Mouse (Mus musculus) stomach, embryonic 14.5 days (tissue): ENCODE measurements around the gene Atf5. TPM values are rescaled to one million over a fixed set of nuclear protein-coding genes. Genes with fewer than 3 reads are reported as not detected.

ENCODE experiments used
- ATAC-seq: fragments of 200-750 bp; cut with Nextera tagmentation; 2 replicates; pipeline ENCODE4 v1.8.0; 2017; ENCODE audit warnings: low read depth, moderate TSS enrichment; ENCODE audit not compliant: insufficient number of reproducible peaks, insufficient read depth, low FRiP score
- H3K27ac ChIP-seq: fragments of 300-500 bp; sonication (generic); 2 replicates; pipeline ENCODE4 v1.5.1; 2014; ENCODE audit warnings: mild to moderate bottlenecking, low read length, moderate library complexity, mixed read lengths
- H3K27me3 ChIP-seq: fragments of 300-500 bp; sonication (generic); 2 replicates; pipeline ENCODE4 v1.6.1; 2014; ENCODE audit warnings: low read length, control low read depth, mixed read lengths; ENCODE audit not compliant: control insufficient read depth, insufficient read depth
- H3K36me3 ChIP-seq: fragments of 300-500 bp; sonication (generic); 2 replicates; pipeline ENCODE4 v1.6.1; 2014; ENCODE audit warnings: mild to moderate bottlenecking, control low read depth, low read length, moderate library complexity, mixed read lengths; ENCODE audit not compliant: control insufficient read depth, insufficient read depth
- H3K4me1 ChIP-seq: fragments of 300-500 bp; sonication (generic); 2 replicates; pipeline ENCODE4 v1.6.1; 2014; ENCODE audit warnings: low read length, control low read depth, mixed read lengths; ENCODE audit not compliant: control insufficient read depth, insufficient read depth
- H3K4me2 ChIP-seq: fragments of 300-500 bp; sonication (generic); replicated peaks from 2 replicates; pipeline ENCODE4 v1.6.1; 2014; ENCODE audit warnings: low read depth, low read length, control low read depth
- H3K4me3 ChIP-seq: fragments of 300-500 bp; sonication (generic); 2 replicates; pipeline ENCODE4 v1.5.1; 2014; ENCODE audit warnings: low read depth, low read length, control low read depth
- H3K9ac ChIP-seq: fragments of 300-500 bp; sonication (generic); replicated peaks from 2 replicates; pipeline ENCODE4 v1.6.1; 2014; ENCODE audit warnings: low read depth, mild to moderate bottlenecking, control low read depth, low read length, moderate library complexity, mixed read lengths
- H3K9me3 ChIP-seq: fragments of 300-500 bp; sonication (generic); 2 replicates; pipeline ENCODE4 v1.6.1; 2016; ENCODE audit warnings: low read depth, low read length, control low read depth; ENCODE audit not compliant: control insufficient read depth
- WGBS: fragments of 180-500 bp; shearing (Covaris S2); extraction: QIAGEN DNeasy Blood & Tissue Kit; methylation state at CpG from one replicate; pipeline ENCODE4 v1.1.7; 2014; 5-methylcytosine and 5-hydroxymethylcytosine counted together
- polyA plus RNA-seq: library from polyadenylated mRNA; unstranded; fragments of >200 nt; fragmentation: Nextera tagmentation; extraction: Ambion mirVana; gene quantifications from 2 replicates; pipeline ENCODE4 v1.2.1, GENCODE M21; 2014

Atf5 gene
- polyA plus RNA-seq, 1 experiment from 2014 or later = 3.1 TPM

GRCm38 (mm10) chr7:44814423-44814822 is 2.0 kb downstream of the Atf5 start:
- Histone ChIP-seq H3K4me3 (no peak overlapping the region), H3K4me2 (no peak overlapping the region)

GRCm38 (mm10) chr7:44813985-44814384 is 2.5 kb downstream of the Atf5 start:
- H3K36me3 ChIP-seq = peaks cover 4% of the 10 kb centered on the region; the same call in 1 of the 2 replicates
- ATAC-seq = no peak
- no peaks in the 10 kb centered on the region for H3K27me3 ChIP-seq
- no peak overlapping the region for H3K9ac ChIP-seq
- H3K4me2 ChIP-seq = no peak overlapping the region
- no peak overlapping the region for H3K4me3 ChIP-seq
- H3K9me3 ChIP-seq = no peaks in the 10 kb centered on the region
- peaks cover 25% of the 10 kb centered on the region for H3K4me1 ChIP-seq
- H3K27ac ChIP-seq = no peak overlapping the region
- 88% methylated on average over 3 of the region's 3 CpGs for WGBS

More at GRCm38 (mm10) chr7:44814423-44814822, 2.0 kb downstream of the Atf5 start:
- WGBS = 88% methylated on average over 4 of the region's 4 CpGs
- Histone ChIP-seq H3K9ac (no peak overlapping the region), H3K4me1 (peaks cover 29% of the 10 kb centered on the region), H3K9me3 (no peaks in the 10 kb centered on the region), H3K27ac (no peak overlapping the region), H3K36me3 (peaks cover 4% of the 10 kb centered on the region; the same call in 1 of the 2 replicates), H3K27me3 (no peaks in the 10 kb centered on the region)
- no peak for ATAC-seq

DNA sequence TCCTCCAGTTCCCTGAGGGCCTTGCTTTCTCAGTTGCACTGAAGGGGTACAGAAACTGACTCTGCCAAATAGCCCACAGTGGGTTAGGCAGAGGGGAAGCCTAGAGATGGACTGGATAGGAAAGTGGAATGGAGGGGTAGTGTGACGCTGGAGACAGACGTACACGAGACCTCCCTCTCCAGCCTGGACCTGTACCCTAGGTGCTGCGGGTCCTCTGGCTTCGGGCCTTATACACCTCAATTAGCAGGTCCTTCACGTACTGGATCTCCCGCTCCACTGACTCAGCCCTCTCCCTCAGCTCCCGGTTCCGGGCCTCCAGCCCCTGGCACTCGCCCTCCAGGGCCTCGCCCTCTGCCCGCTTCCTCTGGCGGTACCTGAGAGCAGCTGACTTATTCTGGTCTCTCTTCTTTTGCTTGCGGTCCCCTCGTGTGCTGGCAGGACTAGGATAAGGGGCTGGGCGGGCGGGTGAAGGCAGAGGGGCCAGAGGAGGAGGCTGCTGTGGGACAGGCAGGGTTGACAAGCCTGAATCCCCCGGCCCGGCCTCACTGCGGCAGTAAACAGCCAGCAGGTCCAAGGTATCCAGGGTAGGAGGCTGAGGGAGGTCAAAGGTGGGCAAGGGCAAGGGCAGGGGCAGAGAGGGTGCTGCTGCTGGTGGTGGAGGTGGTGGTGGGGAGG is 3.7 kb downstream of the Atf5 start:
- no peak overlapping the region for H3K9ac ChIP-seq
- H3K27ac ChIP-seq = no peak overlapping the region
- peaks cover 13% of the 10 kb centered on the region for H3K4me1 ChIP-seq
- ATAC-seq = no peak
- WGBS = 88% methylated on average over 20 of the region's 20 CpGs
- H3K27me3 ChIP-seq = no peaks in the 10 kb centered on the region
- no peaks in the 10 kb centered on the region for H3K9me3 ChIP-seq
- H3K36me3 ChIP-seq = peaks cover 4% of the 10 kb centered on the region; the same call in 1 of the 2 replicates
- H3K4me3 ChIP-seq = no peak overlapping the region
- H3K4me2 ChIP-seq = no peak overlapping the region

- Histone ChIP-seq H3K4me3 (no peak overlapping the region), H3K27ac (no peak overlapping the region), H3K4me2 (no peak overlapping the region), H3K27me3 (no peaks in the 10 kb centered on the region), H3K4me1 (peaks cover 6% of the 10 kb centered on the region; the same call in 1 of the 2 replicates), H3K9ac (no peak overlapping the region), H3K36me3 (peaks cover 4% of the 10 kb centered on the region; the same call in 1 of the 2 replicates), H3K9me3 (no peaks in the 10 kb centered on the region)
- no peak for ATAC-seq
- 78% methylated on average over 7 of the region's 7 CpGs for WGBS
Measured at GRCm38 (mm10) chr7:44810819-44811557, 5.5 kb downstream of the Atf5 start.

- peaks cover 6% of the 10 kb centered on the region; the same call in 1 of the 2 replicates for H3K4me1 ChIP-seq
- peaks cover 4% of the 10 kb centered on the region; the same call in 1 of the 2 replicates for H3K36me3 ChIP-seq
- no peak overlapping the region for H3K9ac ChIP-seq
- no peaks in the 10 kb centered on the region for H3K9me3 ChIP-seq
- 83% methylated on average over 4 of the region's 4 CpGs for WGBS
- no peaks in the 10 kb centered on the region for H3K27me3 ChIP-seq
- H3K4me2 ChIP-seq = no peak overlapping the region
- no peak overlapping the region for H3K4me3 ChIP-seq
- ATAC-seq = no peak
- H3K27ac ChIP-seq = no peak overlapping the region
Measured at GRCm38 (mm10) chr7:44810365-44810764, 6.1 kb downstream of the Atf5 start.

- no peaks in the 10 kb centered on the region for H3K4me1 ChIP-seq
- H3K9me3 ChIP-seq = no peaks in the 10 kb centered on the region
- 88% methylated on average over 3 of the region's 3 CpGs for WGBS
- H3K9ac ChIP-seq = no peak overlapping the region
- H3K4me2 ChIP-seq = no peak overlapping the region
- no peaks in the 10 kb centered on the region for H3K27me3 ChIP-seq
- no peak overlapping the region for H3K27ac ChIP-seq
- peaks cover 4% of the 10 kb centered on the region; the same call in 1 of the 2 replicates for H3K36me3 ChIP-seq
- no peak overlapping the region for H3K4me3 ChIP-seq
- no peak for ATAC-seq
Measured at GRCm38 (mm10) chr7:44809466-44809865, 7.0 kb downstream of the Atf5 start.

GRCm38 (mm10) chr7:44808927-44809326 is 7.5 kb downstream of the Atf5 start:
- no peak overlapping the region for H3K9ac ChIP-seq
- no peak overlapping the region for H3K27ac ChIP-seq
- H3K4me3 ChIP-seq = no peak overlapping the region
- no peaks in the 10 kb centered on the region for H3K27me3 ChIP-seq
- H3K4me1 ChIP-seq = no peaks in the 10 kb centered on the region
- no peak for ATAC-seq
- no peaks in the 10 kb centered on the region for H3K9me3 ChIP-seq
- H3K4me2 ChIP-seq = no peak overlapping the region
- no peaks in the 10 kb centered on the region; the same call in 1 of the 2 replicates for H3K36me3 ChIP-seq
- WGBS = 75% methylated on average over 2 of the region's 2 CpGs

- Histone ChIP-seq H3K4me3 (no peak overlapping the region), H3K9ac (no peak overlapping the region), H3K4me2 (no peak overlapping the region), H3K4me1 (no peaks in the 10 kb centered on the region), H3K9me3 (no peaks in the 10 kb centered on the region), H3K36me3 (no peaks in the 10 kb centered on the region), H3K27ac (no peak overlapping the region), H3K27me3 (no peaks in the 10 kb centered on the region)
- WGBS = 83% methylated on average over 6 of the region's 6 CpGs
- ATAC-seq = no peak
Measured at GRCm38 (mm10) chr7:44792781-44793180, 23.7 kb downstream of the Atf5 start.
